Mouse (Mus musculus) hematopoietic stem cell, adult 5-6 weeks (primary cell): ENCODE measurements around the gene Plxna4. TPM values are rescaled to one million over a fixed set of nuclear protein-coding genes. Genes with fewer than 3 reads are reported as not detected.

Experiments
- ATAC-seq, 2 experiments: fragments of 125-278 bp in 1 of 2; replicated peaks in 1 of 2; 2 replicates each; pipeline ENCODE4 v1.8.0; 2016 to 2017; ENCODE audit warnings: inconsistent platforms in 2 of 2, mild to moderate bottlenecking in 2 of 2, moderate number of reproducible peaks in 2 of 2, low read depth in 1 of 2, moderate TSS enrichment in 1 of 2; ENCODE audit not compliant: low FRiP score in 2 of 2, poor library complexity in 2 of 2, severe bottlenecking in 2 of 2, insufficient read depth in 1 of 2, low TSS enrichment in 1 of 2
- total RNA-seq: library from RNA; stranded (forward); fragments of 172-1452, 232-1000 nt; gene quantifications from 2 replicates; pipeline ENCODE4 v1.2.3, GENCODE M21; 2017

The Plxna4 gene
- total RNA-seq, 1 experiment from 2014 or later: 0.84 TPM

- no peak for ATAC-seq
Observed at GRCm38 (mm10) chr6:32199616-32200015, 388.4 kb downstream of the Plxna4 start.

DNA sequence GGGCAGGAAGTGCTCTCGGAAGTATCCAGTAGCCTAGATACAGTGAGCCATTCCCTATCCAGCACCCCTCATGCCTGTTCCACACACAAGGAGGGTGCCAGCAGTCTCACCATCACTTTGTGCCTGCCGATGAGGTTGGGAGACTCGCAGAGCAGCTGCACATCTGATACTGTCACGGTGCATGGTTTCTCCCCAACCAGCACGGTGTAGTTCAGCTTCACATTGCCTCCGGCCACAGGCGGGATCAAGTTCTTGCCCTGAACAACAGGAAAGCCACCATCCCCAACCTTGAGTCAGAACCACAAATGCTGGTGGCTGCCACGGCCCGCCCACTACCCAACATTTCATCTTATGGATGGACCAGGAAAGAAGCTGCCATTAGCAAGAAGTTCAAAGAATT is 391.1 kb downstream of the Plxna4 start:
- no peak for ATAC-seq

DNA sequence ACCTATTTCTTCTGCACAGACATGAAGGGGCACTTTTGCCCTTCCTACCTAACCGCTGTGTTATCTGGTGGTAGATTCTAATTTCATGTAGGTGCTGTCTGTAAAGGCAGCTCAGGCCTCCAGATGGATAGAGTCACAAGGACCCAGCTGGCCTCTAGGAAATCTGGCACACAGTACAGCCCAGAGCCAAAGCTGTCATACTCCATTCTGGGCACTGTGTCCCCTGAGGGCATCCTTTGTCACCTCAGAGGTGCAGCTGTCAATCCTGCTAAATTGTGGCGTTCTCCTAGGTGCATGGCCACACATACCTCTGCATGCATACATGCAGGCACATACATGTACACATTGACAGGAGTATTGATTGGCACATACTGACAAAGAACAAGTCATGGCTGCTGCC is 394.9 kb downstream of the Plxna4 start:
- ATAC-seq: no peak

DNA sequence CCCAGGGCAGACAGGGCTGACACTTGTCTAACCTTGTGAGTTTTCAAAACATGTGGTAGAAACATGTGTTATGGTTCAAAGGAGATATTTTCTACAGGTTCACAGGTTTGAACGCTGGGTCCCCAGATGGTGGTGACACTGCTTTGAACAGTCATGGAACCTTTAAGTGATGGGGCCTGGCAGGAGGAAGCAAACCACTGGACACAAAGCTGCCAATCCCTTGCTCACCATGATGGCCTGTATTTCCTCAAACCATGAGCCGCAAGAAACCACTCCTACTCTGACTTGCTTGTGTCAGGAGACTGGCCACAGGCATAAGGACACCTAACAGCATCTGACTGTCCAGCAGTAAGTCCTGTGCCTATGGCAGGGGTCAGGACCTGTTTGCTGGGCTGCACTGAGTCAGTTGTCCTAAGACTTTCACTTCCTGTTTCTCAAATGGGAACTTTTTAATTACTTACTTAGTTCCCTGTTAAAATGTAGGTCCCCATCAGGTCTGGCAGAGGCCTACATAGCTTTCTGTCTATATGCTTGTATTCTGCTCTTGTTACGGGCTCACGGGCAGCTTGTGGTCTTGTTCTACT is 403.5 kb downstream of the Plxna4 start:
- ATAC-seq: peak in 1 of 2 experiments; percentile 26; a peak in 2 of 4 replicates

- ATAC-seq: no peak; a peak in 1 of 4 replicates
Observed at GRCm38 (mm10) chr6:32183651-32184185, 404.3 kb downstream of the Plxna4 start.

- ATAC-seq: no peak
Observed at GRCm38 (mm10) chr6:32180012-32180358, 408.0 kb downstream of the Plxna4 start.

DNA sequence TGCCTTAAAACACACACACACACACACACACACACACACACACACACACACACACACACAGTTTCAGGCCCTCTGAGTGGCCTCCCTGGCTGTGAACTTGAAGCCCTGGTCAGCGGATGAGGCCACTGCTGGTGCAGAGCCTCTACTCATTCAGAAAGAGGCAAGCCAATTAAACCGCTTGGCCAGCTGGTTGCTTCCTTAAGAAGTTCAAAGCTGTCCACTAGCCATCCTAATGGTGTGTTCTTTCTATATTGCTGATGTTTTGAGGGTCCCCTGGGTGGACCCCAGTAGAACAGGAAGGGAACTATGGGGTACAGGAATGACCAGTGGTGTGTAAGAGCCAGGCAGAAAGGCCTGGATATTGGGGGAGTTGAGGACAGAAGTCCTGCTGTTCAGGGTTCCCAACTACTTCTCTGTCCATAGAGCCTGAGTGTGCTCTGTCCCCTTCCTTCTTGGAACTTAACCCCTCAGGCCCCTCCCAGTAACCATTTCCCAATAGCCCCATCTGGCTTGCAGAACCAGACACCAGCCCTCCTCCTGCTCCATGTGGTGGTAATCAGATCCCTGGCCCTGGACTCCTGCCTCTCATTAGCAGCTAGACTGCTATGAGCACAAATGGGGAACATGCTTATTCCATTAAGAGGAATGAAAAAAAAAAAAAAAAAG is 408.5 kb downstream of the Plxna4 start:
- no peak for ATAC-seq

DNA sequence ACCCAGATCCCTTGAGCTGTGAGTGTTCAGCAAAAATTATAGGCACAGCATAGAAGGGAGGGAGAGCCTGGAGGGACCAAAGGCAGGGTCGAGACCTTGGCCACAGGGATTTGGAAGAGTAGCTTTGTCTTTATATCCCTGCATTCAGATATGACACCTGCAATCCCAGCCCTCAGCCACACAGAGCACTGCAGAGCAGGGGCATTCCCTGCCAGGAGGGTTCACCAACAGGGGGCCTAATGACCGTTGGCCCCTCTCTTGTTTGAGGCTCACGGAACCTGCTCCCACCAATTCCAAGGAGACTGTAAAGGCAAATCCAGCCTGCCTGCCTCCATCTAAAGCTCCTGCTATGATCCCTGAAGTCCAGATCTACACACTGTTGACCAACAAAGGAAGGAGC is 410.1 kb downstream of the Plxna4 start:
- ATAC-seq: no peak

GRCm38 (mm10) chr6:32167725-32168124 is 420.3 kb downstream of the Plxna4 start:
- no peak for ATAC-seq

DNA sequence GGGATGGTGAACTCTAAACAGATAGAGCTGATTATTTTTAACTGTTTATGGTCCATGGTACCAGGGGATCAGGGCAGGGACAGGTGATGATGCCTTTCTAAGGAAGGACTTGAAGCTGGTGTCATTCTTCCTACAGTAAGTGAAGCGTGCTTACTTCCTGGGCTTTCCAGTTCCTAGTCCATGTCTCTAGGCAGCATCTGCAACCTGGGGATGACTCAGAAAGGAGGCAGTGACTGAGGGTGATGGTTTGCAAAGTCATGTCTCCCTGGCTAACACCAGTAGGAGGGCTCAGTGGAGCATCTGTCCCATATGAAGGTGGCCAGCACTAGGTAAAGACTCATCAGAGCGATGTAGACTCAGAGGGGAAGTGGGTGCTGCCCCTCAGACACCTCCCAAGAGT is 427.6 kb downstream of the Plxna4 start:
- no peak for ATAC-seq

- no peak for ATAC-seq
Observed at GRCm38 (mm10) chr6:32159931-32160330, 428.1 kb downstream of the Plxna4 start.

GRCm38 (mm10) chr6:32158347-32158746 is 429.6 kb downstream of the Plxna4 start:
- peak; percentile 84 for ATAC-seq

- no peak for ATAC-seq
Observed at GRCm38 (mm10) chr6:32153170-32153569, 434.8 kb downstream of the Plxna4 start.

- ATAC-seq: no peak
Observed at GRCm38 (mm10) chr6:32150836-32151235, 437.2 kb downstream of the Plxna4 start.

DNA sequence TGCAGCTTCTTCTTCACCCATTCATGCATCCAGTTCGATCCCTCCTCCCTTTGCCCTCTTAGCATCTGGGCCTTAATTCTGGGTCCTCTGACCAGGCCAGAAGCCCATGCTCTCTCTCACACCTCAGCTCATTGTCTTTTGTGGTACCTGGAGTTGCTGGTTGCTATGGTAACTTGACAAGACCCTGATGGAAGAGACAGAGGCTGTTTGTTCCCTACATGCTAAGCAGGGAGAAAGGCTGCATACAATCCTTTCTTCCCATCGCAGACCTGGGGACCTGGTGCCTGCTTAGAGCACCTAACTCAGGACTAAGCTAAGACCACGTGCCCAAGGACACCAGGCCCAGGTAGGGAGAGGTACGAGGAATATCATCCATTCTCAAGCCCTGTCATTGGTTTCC is 443.2 kb downstream of the Plxna4 start:
- no peak for ATAC-seq

- no peak for ATAC-seq
Observed at GRCm38 (mm10) chr6:32139537-32139936, 448.5 kb downstream of the Plxna4 start.

DNA sequence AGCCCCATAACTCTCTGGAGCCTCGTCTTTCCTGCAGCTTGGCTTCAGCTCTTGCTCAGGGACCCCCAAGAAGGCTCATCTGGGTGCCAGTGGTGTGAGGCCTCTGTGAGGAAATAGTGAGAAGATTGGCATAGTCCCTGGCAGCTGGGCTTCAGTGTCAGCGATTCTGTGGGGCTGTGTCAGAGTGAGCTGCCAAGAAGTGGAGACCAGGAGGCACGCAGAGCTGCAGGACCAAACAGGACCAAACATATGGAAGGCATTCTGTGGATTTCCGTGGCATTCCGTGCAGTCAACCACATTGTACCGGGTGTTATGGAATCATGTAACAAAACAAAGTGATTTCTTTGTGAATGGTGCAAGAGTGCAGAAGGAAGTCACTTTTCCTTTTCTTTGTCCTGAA is 461.1 kb downstream of the Plxna4 start:
- ATAC-seq: no peak

GRCm38 (mm10) chr6:32122584-32123265 is 465.3 kb downstream of the Plxna4 start:
- ATAC-seq: peak; percentile 45 to 73; a peak in 3 of 4 replicates
